Mouse (Mus musculus): Measurements from ENCODE around the gene Fadd.

GRCm38 (mm10) chr7:144538030-144538644, 44.1 kb downstream of the Fadd start:
- TF ChIP-seq CTCF (IDR thresholded peaks at IDR 0.05; ENCODE audit: low read depth) (no peak), EP300 (IDR thresholded peaks at IDR 0.05; ENCODE audit: low read depth) (no peak)
